Mouse (Mus musculus): Measurements from ENCODE around the gene Ifi27l2b.
"Not testable (repeated sequence)": the region's sequence is repeated elsewhere in the genome, so short reads cannot be mapped to it uniquely, and the experiment has no call there.

Ifi27l2b gene

DNA sequence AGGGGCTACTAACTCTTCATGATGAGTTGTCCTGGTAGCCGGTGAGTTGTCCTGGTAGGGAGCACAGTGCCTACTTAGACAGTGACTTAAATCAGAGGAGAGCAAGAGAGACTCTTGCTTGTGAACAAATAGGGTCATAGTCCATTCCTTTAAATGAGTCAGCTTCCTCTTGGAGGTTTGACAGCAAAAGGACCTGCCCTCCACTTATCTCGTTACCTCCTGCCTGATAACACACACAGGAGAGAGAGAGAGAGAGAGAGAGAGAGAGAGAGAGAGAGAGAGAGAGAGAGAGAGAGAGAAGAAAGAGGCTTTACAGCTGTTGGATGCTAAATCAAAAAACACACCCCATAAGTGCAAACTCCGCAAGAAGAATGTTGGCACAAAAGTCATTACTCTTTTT lies at the start of gene Ifi27l2b:
Gene Ifi27l2b (minus strand): TSS at position 84 of the 400 bp plus-strand sequence.
- DNase-seq = no peak

GRCm38 (mm10) chr12:103504402-103504801 lies 47.4 kb upstream of the Ifi27l2b start:
- no peak for DNase-seq

- DNase-seq = no peak
Measured at GRCm38 (mm10) chr12:103503300-103503699, 46.3 kb upstream of the Ifi27l2b start.

DNA sequence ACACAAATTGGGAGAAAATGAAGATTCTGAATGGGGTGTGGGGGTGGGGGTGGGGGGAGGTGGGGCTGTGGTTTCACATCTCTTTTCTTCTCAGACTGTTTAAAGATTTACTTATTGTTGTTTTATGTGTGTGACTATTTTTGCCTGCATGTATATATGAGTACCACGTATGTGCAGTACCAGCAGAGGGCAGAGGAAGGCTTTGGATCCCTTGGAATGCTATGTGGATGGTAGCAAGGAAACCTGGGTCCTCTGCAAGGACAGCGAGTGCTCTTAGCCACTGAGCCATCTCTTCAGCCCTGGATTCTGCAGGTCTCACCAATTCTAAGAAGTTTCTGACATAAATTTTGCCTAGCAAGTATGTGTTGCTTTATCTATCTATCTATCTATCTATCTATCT lies 42.2 kb upstream of the Ifi27l2b start:
- peak; percentile 26 for DNase-seq

DNA sequence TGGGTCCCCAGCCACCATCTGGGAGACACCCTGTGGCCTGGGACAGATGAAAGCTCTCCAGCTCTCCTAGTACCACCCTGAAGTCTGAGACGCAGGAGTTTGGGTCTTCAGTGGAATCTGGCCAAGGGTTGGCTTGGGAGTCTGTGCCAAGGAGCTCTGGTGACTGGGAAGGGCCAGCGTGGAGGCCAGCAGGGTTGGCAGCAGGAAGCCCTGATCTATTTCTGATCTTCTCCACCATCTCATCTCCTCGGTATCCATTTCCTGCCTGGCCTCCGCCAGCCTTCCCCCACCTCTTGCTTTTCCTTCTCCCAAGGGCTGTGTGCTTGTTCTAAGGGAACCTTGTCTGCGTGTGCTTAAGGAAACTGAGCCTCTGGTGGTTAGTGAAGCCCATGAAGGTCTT lies 41.7 kb upstream of the Ifi27l2b start:
- peak; percentile 28 for DNase-seq

DNA sequence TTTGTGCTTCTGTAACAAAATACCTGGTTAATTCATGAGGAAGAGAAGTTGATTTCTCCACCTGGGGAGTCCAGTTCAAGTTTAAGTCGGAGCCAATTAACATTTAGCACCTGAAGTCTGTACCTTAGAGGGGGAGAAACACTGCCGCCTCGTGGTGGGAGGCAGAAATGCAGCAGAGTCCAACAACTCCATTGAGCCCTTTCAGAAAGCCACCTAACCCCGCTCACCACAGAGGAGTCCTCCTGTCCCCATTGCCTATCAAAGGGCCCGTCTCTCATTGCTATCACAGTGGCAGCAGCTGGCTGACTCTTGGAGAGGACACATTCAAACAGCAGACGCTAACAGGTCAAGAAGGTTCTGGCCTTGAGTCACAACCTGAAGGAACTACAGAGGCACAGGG lies 37.5 kb upstream of the Ifi27l2b start:
- DNase-seq = peak; percentile 57

DNA sequence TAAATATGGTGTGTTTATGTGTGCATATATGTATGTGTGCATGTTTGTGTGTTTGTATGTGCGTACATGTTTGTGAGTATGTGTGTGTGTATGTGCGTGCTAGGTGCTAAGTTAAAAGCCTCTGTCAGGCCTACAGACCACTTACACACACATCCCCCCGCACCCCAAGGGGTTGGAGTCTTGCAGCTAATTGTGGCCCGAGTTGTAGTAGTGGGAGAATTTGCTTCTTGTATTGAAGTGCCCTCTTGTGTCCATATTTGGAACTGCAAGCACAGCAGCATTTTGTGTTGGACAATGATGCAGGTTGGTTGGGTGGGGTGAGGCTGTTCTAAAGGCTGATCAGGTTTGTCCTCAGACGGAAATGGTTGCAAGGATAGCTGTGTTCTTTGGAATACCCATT lies 35.7 kb upstream of the Ifi27l2b start:
- DNase-seq = peak; percentile 87

DNA sequence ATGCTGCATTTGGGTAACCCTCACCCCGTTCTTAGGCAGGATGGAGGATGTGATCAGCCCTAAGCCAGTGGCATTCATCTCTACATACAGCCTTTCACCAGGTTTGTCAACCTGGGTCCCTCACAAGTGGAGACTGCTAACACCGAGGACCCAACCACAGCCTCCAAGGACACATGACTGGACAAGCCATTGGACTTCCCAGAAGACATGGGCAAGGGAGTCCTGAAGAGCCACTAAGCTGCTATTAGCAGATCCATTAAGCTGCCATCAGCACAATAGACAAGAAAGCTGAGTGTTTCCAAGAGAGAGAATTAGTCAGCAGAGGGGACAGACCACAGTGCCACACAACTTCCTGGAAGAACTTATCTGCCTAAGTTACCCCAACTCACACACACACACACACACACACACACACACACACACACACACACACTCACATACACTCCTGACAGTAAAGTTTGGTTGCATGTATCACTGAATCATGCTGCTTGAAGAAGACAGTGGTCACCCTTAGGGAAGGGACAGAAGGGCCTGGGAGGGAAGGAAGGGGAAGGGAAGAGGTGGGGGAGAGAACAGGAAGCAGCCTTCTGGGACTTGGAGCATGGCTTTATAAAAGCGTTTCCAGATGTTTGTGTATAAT lies 34.2 kb upstream of the Ifi27l2b start:
- no peak for DNase-seq

DNA sequence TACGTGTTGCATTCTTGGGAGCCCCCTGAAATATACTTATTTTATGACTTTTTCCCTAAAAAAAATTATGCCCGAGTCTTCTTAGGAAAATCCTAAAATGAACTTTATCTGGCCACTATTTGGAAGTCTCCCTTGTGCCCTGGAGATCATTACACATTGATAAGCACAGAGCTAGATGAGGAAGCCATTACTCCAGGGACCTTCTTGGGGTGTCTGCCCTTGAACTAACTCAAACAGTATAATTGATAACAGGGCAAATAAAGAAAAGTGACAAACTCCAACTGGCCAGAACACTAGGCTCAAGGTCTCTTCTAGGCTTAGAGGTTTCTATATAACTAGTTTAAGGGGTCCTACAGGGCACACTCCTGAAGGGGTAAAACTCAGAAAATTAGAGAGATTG lies 30.7 kb upstream of the Ifi27l2b start:
- no peak for DNase-seq

DNA sequence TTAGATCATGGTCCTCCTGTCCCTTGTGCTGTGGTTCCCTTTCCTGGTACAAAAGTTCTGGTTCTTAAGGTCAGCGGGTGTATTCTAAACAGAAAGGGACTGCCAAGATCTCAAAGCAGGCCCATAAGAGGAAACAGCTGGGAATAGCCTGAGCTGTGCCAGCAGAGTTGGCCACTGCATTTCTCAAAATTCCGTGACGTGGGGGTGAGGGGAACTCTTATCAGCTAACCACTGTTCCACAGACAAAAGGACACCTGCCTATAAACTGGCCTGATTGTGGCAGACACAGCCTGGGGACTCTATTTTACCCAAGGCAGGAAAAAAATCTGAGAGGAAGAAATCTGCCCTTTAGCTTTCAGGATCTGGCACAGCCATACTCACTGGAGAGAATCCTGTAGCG lies 30.3 kb upstream of the Ifi27l2b start:
- peak; percentile 44 for DNase-seq

DNA sequence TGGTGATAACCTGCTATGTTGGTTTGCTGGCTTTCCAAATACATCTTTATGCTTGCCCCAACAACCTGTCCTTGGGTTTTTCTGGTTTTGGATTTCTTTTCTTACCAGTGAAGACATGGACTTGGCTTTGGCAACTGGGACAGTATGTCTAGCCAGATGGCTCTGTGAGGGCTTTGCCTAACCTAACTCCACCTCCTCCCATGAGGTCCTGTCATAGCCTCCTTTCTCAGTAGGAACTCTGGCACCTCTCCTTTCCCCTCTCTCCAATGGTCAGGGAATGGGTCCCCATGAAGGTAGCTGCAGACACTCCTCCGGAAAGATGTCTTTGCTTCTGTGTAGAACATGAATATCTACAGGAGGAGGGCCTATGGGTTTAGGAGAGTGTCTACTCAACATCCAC lies 29.7 kb upstream of the Ifi27l2b start:
- no peak for DNase-seq

- DNase-seq = not testable (repeated sequence)
Measured at GRCm38 (mm10) chr12:103484200-103484972, 27.4 kb upstream of the Ifi27l2b start.

GRCm38 (mm10) chr12:103482781-103483180 lies 25.8 kb upstream of the Ifi27l2b start:
- DNase-seq = no peak

DNA sequence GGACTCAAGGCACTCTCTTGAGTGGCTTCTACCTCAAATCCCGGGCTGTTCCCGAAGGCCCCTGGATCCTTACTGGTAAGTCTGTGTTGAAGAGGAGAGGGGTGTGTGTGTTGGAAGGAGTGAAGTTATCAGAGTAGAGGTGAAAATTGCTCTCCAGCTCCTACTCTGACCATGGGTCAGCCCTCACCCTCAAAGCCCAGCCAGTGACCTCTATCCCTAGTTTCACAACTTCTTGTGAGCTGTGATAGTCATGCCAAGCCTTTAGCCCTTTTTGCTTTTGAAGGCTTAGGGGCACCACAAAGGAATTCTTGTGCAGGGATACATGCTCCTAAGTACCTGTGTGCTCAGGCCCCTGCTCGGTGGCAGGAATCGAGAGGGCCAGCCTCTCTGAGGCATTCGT lies 24.6 kb upstream of the Ifi27l2b start:
- DNase-seq = no peak

- no peak for DNase-seq
Measured at GRCm38 (mm10) chr12:103477461-103478015, 20.5 kb upstream of the Ifi27l2b start.

DNA sequence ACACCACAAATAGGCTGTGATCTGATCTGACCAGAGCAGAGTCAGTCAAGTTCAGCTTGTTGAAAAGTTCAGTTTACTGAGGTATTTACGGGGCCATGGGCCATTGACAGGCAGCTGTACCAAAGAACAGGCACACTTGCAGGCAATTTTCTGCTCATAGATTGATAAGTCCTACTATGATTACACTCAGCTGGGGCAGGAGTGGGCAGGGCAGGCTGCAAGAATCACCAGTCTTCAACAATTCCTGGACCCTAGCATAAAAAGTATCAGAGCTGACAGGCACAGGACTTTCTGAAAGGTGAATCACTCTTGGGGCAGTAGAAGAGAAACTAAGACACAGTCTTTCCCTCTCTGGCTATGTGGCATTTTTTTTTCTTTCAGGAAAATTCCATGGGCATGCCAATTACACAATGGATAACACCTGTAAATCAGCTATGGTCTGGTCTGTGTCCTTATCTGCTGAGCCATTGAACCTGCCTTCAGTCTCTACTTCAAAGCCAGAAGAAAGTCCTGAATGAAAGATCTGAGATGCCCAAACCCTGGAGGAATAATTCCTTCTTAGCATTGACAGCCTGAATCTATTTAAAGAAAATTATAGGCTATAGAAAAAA lies 19.9 kb upstream of the Ifi27l2b start:
- DNase-seq = no peak

DNA sequence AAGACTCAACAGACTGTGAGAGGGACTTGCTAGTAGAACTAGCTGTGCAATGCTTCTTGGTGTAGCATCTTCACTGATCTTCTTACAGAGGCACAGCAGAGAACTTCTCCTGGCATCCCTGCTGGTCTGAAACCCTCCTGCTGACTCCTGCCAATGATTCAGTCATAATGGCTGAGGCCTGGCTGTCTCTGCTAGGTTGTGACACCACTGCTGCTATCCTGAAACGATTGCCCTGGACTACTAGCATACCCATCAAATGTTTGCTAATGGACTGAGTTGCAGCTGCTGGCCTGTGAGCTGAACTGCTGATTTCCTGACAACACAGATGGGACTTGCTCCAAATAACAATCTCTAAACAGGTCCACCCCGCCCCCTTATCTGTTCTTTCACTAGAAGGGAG lies 17.5 kb upstream of the Ifi27l2b start:
- DNase-seq = no peak

DNA sequence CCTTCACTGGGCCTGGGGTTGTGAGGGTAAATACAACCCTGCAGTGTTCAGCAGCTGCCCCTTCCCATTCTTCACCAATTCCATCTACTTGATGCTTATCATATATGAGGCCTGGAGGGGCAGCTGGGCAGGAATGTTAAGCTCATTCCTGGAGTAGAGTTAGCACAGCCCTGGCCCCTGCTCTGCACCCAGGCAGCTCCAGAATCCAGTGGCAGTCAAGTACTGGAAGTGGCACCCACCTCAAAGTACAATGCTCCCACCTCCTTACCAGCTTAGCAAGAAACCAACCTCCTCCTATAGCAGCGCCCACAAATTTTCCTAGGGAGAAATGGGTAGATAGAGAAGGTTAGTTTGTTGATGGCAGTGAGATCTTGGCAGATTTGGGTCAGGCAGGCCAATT lies 296 bp downstream of the Ifi27l2b start:
- DNase-seq = not testable (repeated sequence)

GRCm38 (mm10) chr12:103453361-103453760 lies 3.7 kb downstream of the Ifi27l2b start:
- DNase-seq = no peak

- DNase-seq = no peak
Measured at GRCm38 (mm10) chr12:103445060-103445459, 12.0 kb downstream of the Ifi27l2b start.

DNA sequence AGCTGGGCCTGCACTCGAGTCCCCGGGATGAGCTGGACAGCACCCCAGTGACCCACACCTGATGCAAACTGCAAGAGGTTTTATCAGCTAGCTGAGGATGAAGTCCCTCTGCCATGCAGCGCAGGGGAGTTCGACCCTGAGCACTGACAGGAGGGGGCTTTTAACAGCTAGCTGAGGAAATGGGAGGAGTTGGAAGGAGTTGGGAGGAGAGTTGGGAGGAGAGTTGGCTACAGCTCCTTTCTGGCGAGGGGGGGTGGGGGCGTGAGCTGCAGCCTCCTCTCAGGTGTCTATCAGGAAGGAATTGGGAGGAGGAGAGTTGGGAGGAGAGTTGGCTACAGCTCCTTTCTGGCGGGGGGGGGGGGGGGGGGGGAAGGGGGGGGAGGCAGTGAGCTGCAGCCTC lies 12.8 kb downstream of the Ifi27l2b start:
- DNase-seq = not testable (repeated sequence)

GRCm38 (mm10) chr12:103443524-103443923 lies 13.5 kb downstream of the Ifi27l2b start, which contains the start of gene Ifi27l2a:
Gene Ifi27l2a (minus strand): TSS chr12:103443680.
- no peak for DNase-seq

DNA sequence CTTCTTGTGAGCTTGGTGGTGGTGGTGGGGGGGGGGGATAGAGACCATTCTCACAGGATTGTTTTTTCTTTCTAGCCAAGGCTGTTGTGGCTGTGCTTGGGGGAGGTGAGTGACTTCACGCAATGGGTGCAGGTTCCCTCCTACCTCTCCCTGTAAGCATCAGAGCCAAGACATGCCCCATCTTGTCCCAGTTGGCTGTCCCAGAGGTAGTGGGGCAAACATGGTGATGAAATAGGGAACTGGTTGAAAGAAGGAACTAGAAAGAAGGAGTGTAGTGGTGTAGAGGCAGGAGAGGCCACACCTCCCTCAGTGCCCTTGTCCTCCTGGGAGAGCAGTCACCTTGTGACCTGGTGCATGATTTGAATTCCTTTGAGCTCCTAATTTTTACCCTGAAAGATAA lies 19.4 kb downstream of the Ifi27l2b start:
- DNase-seq = no peak

- DNase-seq = no peak
Measured at GRCm38 (mm10) chr12:103434861-103435260, 22.2 kb downstream of the Ifi27l2b start.

All from lung, postnatal 10 days (tissue).